Mouse (Mus musculus) erythroblast, embryonic 14.5 days (primary cell): ENCODE data around the gene Fbxo7. TPM values are rescaled to one million over a fixed set of nuclear protein-coding genes. Genes with fewer than 3 reads are reported as not detected.
"Not testable (repeated sequence)": the region's sequence is repeated elsewhere in the genome, so short reads cannot be mapped to it uniquely, and the experiment has no call there.

ENCODE experiments used
- H3K27me3 ChIP-seq: 2 replicates; pipeline ENCODE4 v1.6.1; 2012; ENCODE audit warnings: inconsistent platforms; ENCODE audit not compliant: control insufficient read depth
- H3K36me3 ChIP-seq: 2 replicates; pipeline ENCODE4 v1.6.1; 2012; ENCODE audit warnings: mild to moderate bottlenecking, inconsistent platforms; ENCODE audit not compliant: control insufficient read depth
- H3K4me1 ChIP-seq: 2 replicates; pipeline ENCODE4 v1.6.1; 2012; ENCODE audit warnings: inconsistent platforms; ENCODE audit not compliant: control insufficient read depth
- H3K4me3 ChIP-seq: replicated peaks from 2 replicates; pipeline ENCODE3; 2012; ENCODE audit warnings: moderate library complexity, mild to moderate bottlenecking, inconsistent platforms
- H3K9me3 ChIP-seq: 2 replicates; pipeline ENCODE4 v1.6.1; 2012; ENCODE audit warnings: low read length, inconsistent platforms, mixed read lengths; ENCODE audit not compliant: control insufficient read depth
- GATA1 ChIP-seq: IDR thresholded peaks from 2 replicates; pipeline ENCODE4 v1.6.1; 2012; ENCODE audit warnings: low read length, inconsistent platforms, mixed read lengths
- TAL1 ChIP-seq: IDR thresholded peaks from 3 replicates; pipeline ENCODE4 v1.6.1; 2012; ENCODE audit warnings: low read length, inconsistent platforms, mixed read lengths
- polyA plus RNA-seq: library from polyadenylated mRNA; stranded (reverse); fragments of >175 nt; gene quantifications from 2 replicates; pipeline ENCODE4 v1.2.3, GENCODE M21; 2012

The Fbxo7 gene
- polyA plus RNA-seq, 1 experiment: 14.1 TPM

DNA sequence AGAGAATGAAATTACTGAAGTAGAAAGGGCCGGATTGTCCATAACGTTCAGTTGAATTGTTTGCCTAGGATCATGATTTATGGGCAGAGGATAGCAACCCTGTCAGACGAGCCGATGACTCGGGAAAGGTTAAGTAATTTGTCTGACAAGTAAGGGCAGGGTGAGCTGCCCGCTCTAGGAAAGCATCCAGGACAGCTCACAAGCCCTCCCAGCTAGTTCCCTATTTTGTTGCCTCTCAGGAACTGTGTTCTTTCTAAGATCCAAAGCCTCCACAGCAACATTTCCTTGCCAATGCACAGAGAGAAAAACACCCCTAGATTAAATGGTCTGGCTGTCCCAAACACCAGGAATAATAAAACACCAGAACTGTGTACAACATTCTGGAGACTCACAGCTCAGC lies 11.1 kb upstream of the Fbxo7 start:
- peaks cover 8% of the 10 kb centered on the region for H3K27me3 ChIP-seq
- no peaks in the 10 kb centered on the region for H3K36me3 ChIP-seq
- no peaks in the 10 kb centered on the region for H3K9me3 ChIP-seq
- H3K4me1 ChIP-seq: no peaks in the 10 kb centered on the region
- H3K4me3 ChIP-seq: no peak overlapping the region
- TF ChIP-seq TAL1: no peak

DNA sequence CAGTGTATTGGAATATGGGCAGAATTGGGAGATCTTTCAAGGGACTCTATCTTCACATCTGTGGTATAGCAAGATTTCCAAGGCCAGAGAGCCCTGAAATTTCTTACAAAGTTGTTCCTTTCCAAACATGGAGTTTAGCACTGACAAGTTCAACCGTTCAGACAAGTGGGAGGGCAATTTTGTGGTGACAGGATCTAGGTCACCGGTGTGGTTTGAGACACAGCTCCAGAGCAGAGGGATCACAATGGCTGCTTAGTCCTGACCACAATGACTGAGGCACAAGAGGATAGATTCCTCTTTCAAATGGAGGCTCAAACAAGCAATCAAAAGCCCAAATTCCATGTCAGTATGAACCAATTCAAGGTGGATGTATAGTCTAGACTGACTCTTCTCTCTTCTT lies 10.6 kb upstream of the Fbxo7 start:
- no peaks in the 10 kb centered on the region for H3K36me3 ChIP-seq
- TF ChIP-seq TAL1 (no peak), GATA1 (no peak)
- peaks cover 12% of the 10 kb centered on the region for H3K27me3 ChIP-seq
- no peak overlapping the region for H3K4me3 ChIP-seq
- H3K4me1 ChIP-seq: no peaks in the 10 kb centered on the region
- no peaks in the 10 kb centered on the region for H3K9me3 ChIP-seq

DNA sequence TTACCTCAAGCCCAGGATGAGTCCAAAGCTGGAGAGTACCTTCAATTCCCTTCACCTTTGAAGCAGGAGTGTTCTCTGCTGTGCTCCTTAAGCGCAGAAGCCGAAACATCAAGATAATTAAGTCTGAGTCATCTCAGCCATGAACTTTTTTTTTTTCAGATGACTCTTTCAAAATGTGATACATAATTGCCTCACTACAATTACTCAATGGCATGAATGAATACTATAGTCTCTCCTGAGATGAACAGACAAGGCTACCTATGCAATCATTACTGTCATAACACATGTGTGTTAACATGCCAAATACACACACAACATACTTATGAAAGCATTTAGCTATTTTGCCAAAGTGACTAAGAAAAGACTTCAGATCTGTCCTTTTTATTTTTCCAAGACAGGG lies 10.0 kb upstream of the Fbxo7 start, which contains the start of gene Bpifc:
TSS of gene Bpifc (minus strand) at position 115 of the 400 bp plus-strand sequence.
- no peaks in the 10 kb centered on the region for H3K36me3 ChIP-seq
- H3K4me3 ChIP-seq: no peak within 1 kb of the TSS
- no peaks in the 10 kb centered on the region for H3K4me1 ChIP-seq
- H3K9me3 ChIP-seq: no peaks in the 10 kb centered on the region
- TF ChIP-seq TAL1 (no peak), GATA1 (no peak)
- H3K27me3 ChIP-seq: peaks cover 18% of the 10 kb centered on the region

GRCm38 (mm10) chr10:86017781-86018180 lies 4.0 kb upstream of the Fbxo7 start:
- Histone ChIP-seq H3K27me3 (peaks cover 11% of the 10 kb centered on the region), H3K36me3 (no peaks in the 10 kb centered on the region), H3K9me3 (no peaks in the 10 kb centered on the region), H3K4me3 (no peak overlapping the region), H3K4me1 (peaks cover 10% of the 10 kb centered on the region)
- no peak for TF ChIP-seq TAL1
- TF ChIP-seq GATA1: no peak

DNA sequence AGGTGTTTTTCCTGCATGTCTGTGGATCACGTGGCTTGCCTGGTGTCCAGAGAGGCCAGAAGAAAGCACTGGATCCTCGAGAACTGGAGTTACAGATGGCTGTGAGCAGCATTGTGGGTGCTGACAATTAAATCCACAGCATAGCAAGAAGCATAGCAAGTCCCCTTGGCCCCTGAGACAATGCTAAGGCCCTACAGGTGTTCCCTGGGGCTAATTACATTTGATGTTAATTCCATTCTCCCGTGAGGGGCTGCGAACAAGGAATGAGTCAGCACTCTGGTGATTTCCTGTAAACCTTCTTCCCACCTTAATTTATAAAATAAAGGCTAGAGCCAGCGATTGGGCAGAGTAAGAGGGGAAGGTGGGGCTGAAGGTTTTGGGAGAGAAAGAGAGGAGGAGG lies 3.0 kb upstream of the Fbxo7 start:
- peaks cover 11% of the 10 kb centered on the region for H3K27me3 ChIP-seq
- TF ChIP-seq TAL1 (no peak), GATA1 (no peak)
- no peaks in the 10 kb centered on the region for H3K9me3 ChIP-seq

GRCm38 (mm10) chr10:86021408-86021748 lies 394 bp upstream of the Fbxo7 start:
- TF ChIP-seq TAL1: no peak
- no peak; the same call in 1 of the 2 replicates for TF ChIP-seq GATA1
- H3K36me3 ChIP-seq: peaks cover 28% of the 10 kb centered on the region
- H3K27me3 ChIP-seq: peaks cover 4% of the 10 kb centered on the region
- H3K4me3 ChIP-seq: peak overlapping the region; percentile 91
- no peaks in the 10 kb centered on the region for H3K9me3 ChIP-seq
- peaks cover 41% of the 10 kb centered on the region for H3K4me1 ChIP-seq

More for the DNA sequence above, 3.0 kb upstream of the Fbxo7 start:
- no peak overlapping the region for H3K4me3 ChIP-seq
- H3K4me1 ChIP-seq: peaks cover 16% of the 10 kb centered on the region
- H3K36me3 ChIP-seq: peaks cover 4% of the 10 kb centered on the region

GRCm38 (mm10) chr10:86022474-86022816 lies 673 bp downstream of the Fbxo7 start:
- H3K27me3 ChIP-seq: no peaks in the 10 kb centered on the region; the same call in 1 of the 2 replicates
- TF ChIP-seq GATA1 (no peak), TAL1 (no peak)
- H3K36me3 ChIP-seq: peaks cover 36% of the 10 kb centered on the region
- H3K4me3 ChIP-seq: peak overlapping the region; percentile 91
- H3K4me1 ChIP-seq: peaks cover 50% of the 10 kb centered on the region
- H3K9me3 ChIP-seq: no peaks in the 10 kb centered on the region

- H3K36me3 ChIP-seq: peaks cover 43% of the 10 kb centered on the region
- peak overlapping the region; percentile 91 for H3K4me3 ChIP-seq
- no peak for TF ChIP-seq GATA1
- TF ChIP-seq TAL1: no peak
- no peaks in the 10 kb centered on the region for H3K9me3 ChIP-seq
- no peaks in the 10 kb centered on the region for H3K27me3 ChIP-seq
- peaks cover 57% of the 10 kb centered on the region for H3K4me1 ChIP-seq
These were observed 1.4 kb downstream of the Fbxo7 start for GRCm38 (mm10) chr10:86023149-86023548.

DNA sequence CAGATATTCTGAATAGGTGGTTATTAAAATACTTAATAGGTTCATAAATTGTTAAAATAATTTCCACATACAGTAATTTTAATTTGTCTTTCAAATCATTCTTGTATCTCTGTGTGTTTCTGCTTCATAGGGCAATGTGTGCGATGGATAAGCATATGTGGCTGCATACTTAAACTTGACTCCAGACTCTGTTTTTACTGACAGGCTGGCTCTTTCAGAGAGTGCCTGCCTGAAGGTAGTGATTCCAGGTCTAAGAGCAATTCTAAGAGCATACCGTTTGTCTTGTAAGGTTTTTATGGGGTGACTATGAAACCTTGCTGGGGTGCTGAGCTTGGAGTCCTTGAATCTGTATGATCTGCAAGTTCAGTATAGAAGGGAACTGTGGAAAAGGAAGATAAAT lies 4.1 kb downstream of the Fbxo7 start:
- Histone ChIP-seq H3K4me3 (peak overlapping the region; percentile 91), H3K4me1 (peaks cover 75% of the 10 kb centered on the region)

GRCm38 (mm10) chr10:86026354-86026753 lies 4.6 kb downstream of the Fbxo7 start:
- H3K4me3 ChIP-seq: peak overlapping the region; percentile 91
- TF ChIP-seq GATA1 (peak; percentile 89), TAL1 (peak; percentile 86)
- H3K9me3 ChIP-seq: peaks cover 5% of the 10 kb centered on the region
- peaks cover 75% of the 10 kb centered on the region for H3K36me3 ChIP-seq
- H3K4me1 ChIP-seq: peaks cover 70% of the 10 kb centered on the region
- no peaks in the 10 kb centered on the region for H3K27me3 ChIP-seq

More for the DNA sequence above, 4.1 kb downstream of the Fbxo7 start:
- Histone ChIP-seq H3K9me3 (peaks cover 5% of the 10 kb centered on the region), H3K27me3 (no peaks in the 10 kb centered on the region), H3K36me3 (peaks cover 71% of the 10 kb centered on the region)
- TF ChIP-seq GATA1 (no peak), TAL1 (no peak)

- not testable (repeated sequence) for H3K9me3 ChIP-seq, H3K27me3 ChIP-seq
- peak overlapping the region; percentile 91 for H3K4me3 ChIP-seq
- peaks cover 69% of the 10 kb centered on the region for H3K4me1 ChIP-seq
- peaks cover 80% of the 10 kb centered on the region for H3K36me3 ChIP-seq
These were observed 5.0 kb downstream of the Fbxo7 start for GRCm38 (mm10) chr10:86026807-86027206.
